Mouse (Mus musculus) adrenal gland, adult 2 months (tissue): ENCODE results near the gene Slc44a5. TPM values are rescaled to one million over a fixed set of nuclear protein-coding genes. Genes with fewer than 3 reads are reported as not detected.
"Not testable (repeated sequence)": the region's sequence is repeated elsewhere in the genome, so short reads cannot be mapped to it uniquely, and the experiment has no call there.

Source experiments
- DNase-seq: peaks from one replicate; pipeline ENCODE4 v3.0.0; 2021
- polyA plus RNA-seq: library from polyadenylated mRNA; depleted of rRNA; stranded (reverse); fragments of >200 nt; gene quantifications from 2 replicates; pipeline ENCODE4 v1.2.3, GENCODE M21; 2012
- total RNA-seq, 2 experiments: library from RNA; stranded (reverse); gene quantifications; 2 replicates each; pipeline ENCODE4 v1.2.3; 2021

Gene Slc44a5
- total and polyA plus RNA-seq, 3 experiments: 0.01 TPM; not detected in 2

GRCm38 (mm10) chr3:154101671-154102070, 128.4 kb downstream of the Slc44a5 start:
- DNase-seq: no peak

- DNase-seq: no peak
Observed at GRCm38 (mm10) chr3:154110528-154110927, 137.3 kb downstream of the Slc44a5 start.

GRCm38 (mm10) chr3:154111221-154111620, 138.0 kb downstream of the Slc44a5 start:
- DNase-seq: no peak

GRCm38 (mm10) chr3:154114991-154115390, 141.8 kb downstream of the Slc44a5 start:
- no peak for DNase-seq

- no peak for DNase-seq
Observed at GRCm38 (mm10) chr3:154115478-154115877, 142.2 kb downstream of the Slc44a5 start.

- DNase-seq: no peak
Observed at GRCm38 (mm10) chr3:154116000-154116399, 142.8 kb downstream of the Slc44a5 start.

- DNase-seq: no peak
Observed at GRCm38 (mm10) chr3:154118992-154119603, 145.9 kb downstream of the Slc44a5 start.

GRCm38 (mm10) chr3:154122531-154122930, 149.3 kb downstream of the Slc44a5 start:
- no peak for DNase-seq

- DNase-seq: no peak
Observed at GRCm38 (mm10) chr3:154124890-154125575, 151.8 kb downstream of the Slc44a5 start.

- DNase-seq: no peak
Observed at GRCm38 (mm10) chr3:154125768-154126376, 152.6 kb downstream of the Slc44a5 start.

GRCm38 (mm10) chr3:154127246-154127645, 154.0 kb downstream of the Slc44a5 start:
- DNase-seq: no peak

- DNase-seq: no peak
Observed at GRCm38 (mm10) chr3:154129036-154129435, 155.8 kb downstream of the Slc44a5 start.

GRCm38 (mm10) chr3:154130431-154131114, 157.3 kb downstream of the Slc44a5 start:
- DNase-seq: no peak

- no peak for DNase-seq
Observed at GRCm38 (mm10) chr3:154133986-154134385, 160.8 kb downstream of the Slc44a5 start.

- DNase-seq: no peak
Observed at GRCm38 (mm10) chr3:154134701-154135100, 161.5 kb downstream of the Slc44a5 start.

- no peak for DNase-seq
Observed at GRCm38 (mm10) chr3:154136501-154136900, 163.3 kb downstream of the Slc44a5 start.

GRCm38 (mm10) chr3:154141346-154141745, 168.1 kb downstream of the Slc44a5 start:
- no peak for DNase-seq

- DNase-seq: no peak
Observed at GRCm38 (mm10) chr3:154142618-154143017, 169.4 kb downstream of the Slc44a5 start.

GRCm38 (mm10) chr3:154145750-154146149, 172.5 kb downstream of the Slc44a5 start:
- no peak for DNase-seq

GRCm38 (mm10) chr3:154149778-154150177, 176.5 kb downstream of the Slc44a5 start:
- no peak for DNase-seq

GRCm38 (mm10) chr3:154153541-154153940, 180.3 kb downstream of the Slc44a5 start:
- not testable (repeated sequence) for DNase-seq

- DNase-seq: no peak
Observed at GRCm38 (mm10) chr3:154165882-154166281, 192.6 kb downstream of the Slc44a5 start.
